Mouse (Mus musculus) E14TG2a.4 (cell line): ENCODE results near the gene Fam19a2.

ENCODE experiments used
- CTCF ChIP-seq: conservative IDR thresholded peaks from 2 replicates; pipeline ENCODE4 v1.5.1; 2014; ENCODE audit warnings: low read length
- NANOG ChIP-seq: IDR thresholded peaks from 2 replicates; pipeline ENCODE4 v1.6.1; 2014; ENCODE audit warnings: borderline replicate concordance, low read length, mixed read lengths
- POU5F1 ChIP-seq: IDR thresholded peaks from 2 replicates; pipeline ENCODE4 v1.6.1; 2014; ENCODE audit warnings: low read length, borderline replicate concordance

DNA sequence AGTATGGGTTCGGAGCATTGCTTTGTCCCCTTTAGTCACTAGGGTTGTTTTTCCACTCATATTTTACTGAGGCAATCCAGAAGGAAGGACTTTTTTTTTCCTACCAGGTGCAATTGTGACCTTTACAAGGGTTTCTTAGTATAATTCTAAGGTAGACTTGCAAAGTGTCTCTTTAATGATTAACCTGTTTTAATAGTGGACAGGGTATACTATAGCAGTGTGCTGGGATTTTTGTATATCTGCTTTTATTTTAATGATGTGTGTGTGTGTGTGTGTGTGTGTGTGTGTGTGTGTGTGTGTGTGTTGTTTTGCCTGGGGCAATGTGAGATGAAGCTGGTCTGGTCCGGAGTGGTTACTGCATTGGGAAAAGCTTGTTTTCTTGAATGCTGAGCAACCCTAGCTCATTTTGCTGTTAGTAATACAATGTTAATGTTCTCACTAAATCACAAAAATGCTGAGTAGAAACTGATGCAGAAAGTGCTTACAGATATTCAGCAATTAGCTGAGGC is 458.2 kb downstream of the Fam19a2 start:
- TF ChIP-seq CTCF (no peak), NANOG (no peak), POU5F1 (no peak)
